Mouse (Mus musculus) intestine, embryonic 15.5 days (tissue): ENCODE measurements at regions not wholly inside any gene's neighbourhood (a gene's known extent, or its start where the extent isn't known, plus 50 kb on each side); places are given as distances from the start of the nearest gene placed in this dataset.

ENCODE experiments used
- ATAC-seq: fragments of 200-750 bp; cut with Nextera tagmentation; 2 replicates; pipeline ENCODE4 v1.8.0; 2017; ENCODE audit warnings: moderate TSS enrichment, moderate library complexity
- H3K27ac ChIP-seq: fragments of 300-500 bp; sonication (generic); 2 replicates; pipeline ENCODE4 v1.5.1; 2015; ENCODE audit warnings: mild to moderate bottlenecking, inconsistent platforms
- H3K27me3 ChIP-seq: fragments of 300-500 bp; sonication (generic); replicated peaks from 2 replicates; pipeline ENCODE4 v1.6.1; 2015; ENCODE audit warnings: inconsistent platforms
- H3K36me3 ChIP-seq: fragments of 300-500 bp; sonication (generic); 2 replicates; pipeline ENCODE4 v1.6.1; 2015; ENCODE audit warnings: inconsistent platforms
- H3K4me1 ChIP-seq: fragments of 300-500 bp; sonication (generic); replicated peaks from 2 replicates; pipeline ENCODE4 v1.6.1; 2015; ENCODE audit warnings: inconsistent platforms
- H3K4me2 ChIP-seq: fragments of 300-500 bp; sonication (generic); replicated peaks from 2 replicates; pipeline ENCODE4 v1.6.1; 2015; ENCODE audit warnings: mild to moderate bottlenecking, inconsistent platforms
- H3K4me3 ChIP-seq: fragments of 300-500 bp; sonication (generic); replicated peaks from 2 replicates; pipeline ENCODE4 v1.5.1; 2015; ENCODE audit warnings: inconsistent platforms
- H3K9ac ChIP-seq: fragments of 300-500 bp; sonication (generic); 2 replicates; pipeline ENCODE4 v1.6.1; 2015; ENCODE audit warnings: inconsistent platforms
- H3K9me3 ChIP-seq: fragments of 300-500 bp; sonication (generic); 2 replicates; pipeline ENCODE4 v1.6.1; 2016; ENCODE audit warnings: inconsistent platforms
- WGBS: fragments of 180-500 bp; shearing (Covaris S2); methylation state at CpG from one replicate; pipeline ENCODE4 v1.1.7; 2015; 5-methylcytosine and 5-hydroxymethylcytosine counted together

GRCm38 (mm10) chr14:61968957-61969535 is 323.3 kb upstream of the Rnaseh2b start:
- no peaks in the 10 kb centered on the region for H3K4me1 ChIP-seq
- no peaks in the 10 kb centered on the region for H3K27me3 ChIP-seq
- no peak overlapping the region for H3K9ac ChIP-seq
- H3K4me3 ChIP-seq = no peak overlapping the region
- ATAC-seq = no peak
- 83% methylated on average over 5 of the region's 5 CpGs for WGBS
- no peaks in the 10 kb centered on the region for H3K9me3 ChIP-seq
- no peaks in the 10 kb centered on the region for H3K36me3 ChIP-seq
- no peak overlapping the region for H3K27ac ChIP-seq
- no peak overlapping the region for H3K4me2 ChIP-seq

DNA sequence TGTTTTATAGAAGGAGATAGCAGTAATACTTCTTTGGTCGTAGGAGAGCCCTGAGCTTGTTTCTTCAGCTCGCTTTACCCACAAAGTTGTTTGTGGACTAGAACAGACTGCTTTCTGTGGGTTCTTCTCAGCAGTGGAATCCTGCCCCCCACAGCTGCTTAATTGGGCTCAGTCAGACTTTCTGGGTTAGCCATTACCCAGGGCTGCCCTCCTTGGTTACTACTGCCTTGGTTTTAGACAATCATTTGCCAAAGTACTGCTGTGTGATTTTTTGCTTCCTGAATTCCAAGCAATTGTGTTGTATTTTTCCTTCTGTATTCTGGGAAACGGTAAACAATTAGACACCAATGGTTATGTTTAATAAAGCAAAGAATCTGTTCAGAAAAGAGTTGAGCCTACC is 321.8 kb upstream of the Rnaseh2b start:
- Histone ChIP-seq H3K36me3 (no peaks in the 10 kb centered on the region), H3K9me3 (no peaks in the 10 kb centered on the region), H3K27ac (no peak overlapping the region), H3K4me2 (no peak overlapping the region), H3K4me1 (no peaks in the 10 kb centered on the region), H3K9ac (no peak overlapping the region), H3K4me3 (no peak overlapping the region), H3K27me3 (no peaks in the 10 kb centered on the region)
- 78% methylated on average over 3 of the region's 3 CpGs for WGBS
- no peak for ATAC-seq

- Histone ChIP-seq H3K27ac (no peak overlapping the region), H3K9ac (no peak overlapping the region), H3K4me3 (no peak overlapping the region), H3K9me3 (no peaks in the 10 kb centered on the region), H3K4me1 (no peaks in the 10 kb centered on the region), H3K36me3 (no peaks in the 10 kb centered on the region), H3K27me3 (no peaks in the 10 kb centered on the region), H3K4me2 (no peak overlapping the region)
- no peak for ATAC-seq
- 79% methylated on average over 14 of the region's 14 CpGs for WGBS
Observed at GRCm38 (mm10) chr14:61971100-61972088, 321.0 kb upstream of the Rnaseh2b start.

DNA sequence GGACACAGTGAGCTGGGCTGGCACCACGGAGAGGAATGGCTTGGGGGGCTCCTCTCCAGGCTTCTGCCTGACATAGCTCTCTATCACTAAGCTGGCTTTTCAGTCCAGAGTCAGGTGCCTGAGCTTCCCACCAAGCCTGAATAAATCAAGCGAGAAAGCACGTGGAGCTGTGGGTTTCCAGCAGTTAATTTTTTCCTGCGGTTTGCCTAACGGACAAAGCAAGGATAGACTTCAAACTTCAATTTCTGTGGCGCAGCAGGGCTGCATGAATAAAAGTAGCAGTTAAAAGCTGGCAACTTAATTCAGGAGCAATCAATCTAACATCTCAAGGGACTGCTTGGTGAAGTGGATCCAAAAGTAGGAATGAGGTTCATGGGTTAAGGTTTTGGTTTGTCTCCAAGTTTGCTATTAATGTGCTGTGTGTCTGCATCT is 317.1 kb upstream of the Rnaseh2b start:
- no peaks in the 10 kb centered on the region for H3K9me3 ChIP-seq
- 73% methylated on average over 6 of the region's 6 CpGs for WGBS
- no peak overlapping the region for H3K4me3 ChIP-seq
- no peak for ATAC-seq
- H3K4me2 ChIP-seq = no peak overlapping the region
- H3K9ac ChIP-seq = no peak overlapping the region
- H3K36me3 ChIP-seq = no peaks in the 10 kb centered on the region
- no peaks in the 10 kb centered on the region for H3K27me3 ChIP-seq
- H3K27ac ChIP-seq = no peak overlapping the region
- no peaks in the 10 kb centered on the region for H3K4me1 ChIP-seq

GRCm38 (mm10) chr14:61980581-61980980 is 311.8 kb upstream of the Rnaseh2b start:
- 80% methylated on average over 3 of the region's 3 CpGs for WGBS
- no peak for ATAC-seq
- no peak overlapping the region for H3K4me3 ChIP-seq
- H3K9me3 ChIP-seq = no peaks in the 10 kb centered on the region
- no peak overlapping the region for H3K27ac ChIP-seq
- H3K36me3 ChIP-seq = no peaks in the 10 kb centered on the region
- H3K27me3 ChIP-seq = no peaks in the 10 kb centered on the region
- H3K4me1 ChIP-seq = no peaks in the 10 kb centered on the region
- H3K9ac ChIP-seq = no peak overlapping the region
- H3K4me2 ChIP-seq = no peak overlapping the region

DNA sequence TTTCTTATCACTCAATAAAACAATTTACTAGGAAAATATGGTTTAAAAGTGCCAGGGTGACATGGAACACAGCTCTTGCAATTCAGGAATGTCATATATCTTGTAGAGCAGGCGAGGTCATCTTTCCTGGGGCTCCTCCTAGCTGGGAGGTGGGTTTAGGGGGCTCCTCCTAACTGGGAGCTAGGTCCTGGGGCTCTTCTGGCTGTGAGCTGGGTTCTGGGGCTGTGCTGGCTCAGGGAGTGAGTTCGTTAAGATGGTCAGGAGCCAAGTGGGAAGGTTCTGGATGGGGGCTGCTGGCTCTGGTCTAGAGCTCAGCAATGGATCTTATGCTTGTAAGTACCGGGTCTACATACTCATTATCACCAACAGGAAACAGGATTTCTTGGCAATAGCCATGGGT is 306.8 kb upstream of the Rnaseh2b start:
- ATAC-seq = no peak
- WGBS = 63% methylated on average over 3 of the region's 3 CpGs

GRCm38 (mm10) chr14:61986203-61986602 is 306.2 kb upstream of the Rnaseh2b start:
- Histone ChIP-seq H3K4me1 (no peaks in the 10 kb centered on the region), H3K4me2 (no peak overlapping the region), H3K36me3 (no peaks in the 10 kb centered on the region), H3K9ac (no peak overlapping the region), H3K27me3 (no peaks in the 10 kb centered on the region), H3K27ac (no peak overlapping the region), H3K4me3 (no peak overlapping the region), H3K9me3 (no peaks in the 10 kb centered on the region)
- ATAC-seq = no peak
- 79% methylated on average over 13 of the region's 13 CpGs for WGBS

More for the DNA sequence above, 306.8 kb upstream of the Rnaseh2b start:
- no peaks in the 10 kb centered on the region for H3K4me1 ChIP-seq
- no peaks in the 10 kb centered on the region for H3K9me3 ChIP-seq
- no peaks in the 10 kb centered on the region for H3K27me3 ChIP-seq
- no peak overlapping the region for H3K9ac ChIP-seq
- no peak overlapping the region for H3K4me2 ChIP-seq
- H3K27ac ChIP-seq = no peak overlapping the region
- no peak overlapping the region for H3K4me3 ChIP-seq
- H3K36me3 ChIP-seq = no peaks in the 10 kb centered on the region

- WGBS = 55% methylated on average over 1 of the region's 1 CpGs
Observed at GRCm38 (mm10) chr14:61995253-61995652, 297.1 kb upstream of the Rnaseh2b start.

DNA sequence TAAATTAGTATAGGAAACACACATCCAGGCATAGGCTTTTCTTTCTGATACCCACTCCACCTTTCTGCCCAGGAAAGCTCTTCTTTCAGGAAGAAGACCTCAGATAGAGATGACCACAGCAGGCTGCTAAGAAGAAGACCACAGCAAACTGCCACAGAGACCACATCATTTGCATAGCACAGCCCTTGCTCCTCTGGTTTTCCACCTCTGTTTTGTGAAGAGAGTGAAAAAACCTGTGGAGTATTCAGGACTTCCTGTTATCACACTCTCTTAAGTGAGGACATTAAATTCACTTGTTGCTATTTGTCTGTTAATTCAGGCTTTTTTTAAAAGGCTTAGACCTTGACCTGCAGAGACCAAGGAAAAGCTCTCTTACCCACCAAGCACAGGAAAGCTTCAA is 294.7 kb upstream of the Rnaseh2b start:
- Histone ChIP-seq H3K4me2 (no peak overlapping the region), H3K27ac (no peak overlapping the region), H3K36me3 (no peaks in the 10 kb centered on the region), H3K4me1 (no peaks in the 10 kb centered on the region), H3K27me3 (no peaks in the 10 kb centered on the region), H3K9ac (no peak overlapping the region), H3K9me3 (no peaks in the 10 kb centered on the region), H3K4me3 (no peak overlapping the region)
- ATAC-seq = no peak

More at GRCm38 (mm10) chr14:61995253-61995652, 297.1 kb upstream of the Rnaseh2b start:
- H3K9me3 ChIP-seq = no peaks in the 10 kb centered on the region
- H3K4me1 ChIP-seq = no peaks in the 10 kb centered on the region
- no peaks in the 10 kb centered on the region for H3K36me3 ChIP-seq
- no peak overlapping the region for H3K27ac ChIP-seq
- no peak for ATAC-seq
- H3K27me3 ChIP-seq = no peaks in the 10 kb centered on the region
- no peak overlapping the region for H3K9ac ChIP-seq
- no peak overlapping the region for H3K4me3 ChIP-seq
- H3K4me2 ChIP-seq = no peak overlapping the region

DNA sequence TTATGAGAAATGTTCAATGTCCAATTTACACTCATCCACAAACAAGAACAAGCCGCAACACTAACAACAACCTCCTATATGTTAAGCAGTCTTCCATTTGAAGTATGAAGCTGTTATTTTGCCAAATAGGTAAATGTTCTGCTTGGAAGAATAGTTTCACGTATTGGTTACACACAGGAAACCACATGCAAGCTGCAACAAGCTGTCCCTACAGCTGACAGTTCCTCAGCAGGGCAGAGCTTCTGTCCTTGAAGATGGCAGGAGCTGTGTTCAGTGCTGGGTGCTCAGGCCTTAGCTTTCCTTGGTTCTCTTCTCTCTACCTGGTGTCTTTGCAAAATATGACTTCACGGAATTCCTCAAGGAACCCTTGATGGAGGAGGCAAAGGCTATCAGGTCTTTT is 294.1 kb upstream of the Rnaseh2b start:
- no peaks in the 10 kb centered on the region for H3K9me3 ChIP-seq
- no peak overlapping the region for H3K4me3 ChIP-seq
- H3K4me1 ChIP-seq = no peaks in the 10 kb centered on the region
- no peak overlapping the region for H3K27ac ChIP-seq
- ATAC-seq = no peak
- no peak overlapping the region for H3K4me2 ChIP-seq
- no peak overlapping the region for H3K9ac ChIP-seq
- 82% methylated on average over 3 of the region's 3 CpGs for WGBS
- H3K27me3 ChIP-seq = no peaks in the 10 kb centered on the region
- no peaks in the 10 kb centered on the region for H3K36me3 ChIP-seq

DNA sequence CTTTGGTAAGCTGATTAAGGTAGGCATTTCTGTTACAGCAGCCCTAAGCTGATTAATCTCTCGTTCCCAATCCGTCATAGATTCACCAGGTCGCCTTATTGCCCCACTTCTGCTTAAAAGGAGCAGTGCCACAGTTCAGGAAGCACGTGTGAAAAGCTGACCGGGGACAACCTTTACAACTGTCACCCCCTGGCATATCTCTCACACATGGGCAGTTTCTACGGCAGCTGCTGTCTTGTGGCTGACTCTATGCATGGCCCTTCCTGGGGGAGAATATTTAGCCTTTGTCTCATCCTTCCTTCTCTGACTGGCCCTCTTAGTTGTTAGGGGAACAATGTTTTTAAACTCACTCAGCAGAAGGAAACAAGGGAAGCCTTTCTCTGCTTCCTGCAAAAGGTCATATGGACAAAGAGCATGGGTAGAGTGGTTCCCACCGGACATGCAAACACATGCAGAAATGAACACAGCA is 290.9 kb upstream of the Rnaseh2b start:
- no peak for ATAC-seq
- Histone ChIP-seq H3K27ac (no peak overlapping the region), H3K4me2 (no peak overlapping the region), H3K9ac (no peak overlapping the region), H3K4me1 (no peaks in the 10 kb centered on the region), H3K36me3 (no peaks in the 10 kb centered on the region), H3K9me3 (no peaks in the 10 kb centered on the region), H3K27me3 (no peaks in the 10 kb centered on the region), H3K4me3 (no peak overlapping the region)
- 48% methylated on average over 7 of the region's 7 CpGs for WGBS

DNA sequence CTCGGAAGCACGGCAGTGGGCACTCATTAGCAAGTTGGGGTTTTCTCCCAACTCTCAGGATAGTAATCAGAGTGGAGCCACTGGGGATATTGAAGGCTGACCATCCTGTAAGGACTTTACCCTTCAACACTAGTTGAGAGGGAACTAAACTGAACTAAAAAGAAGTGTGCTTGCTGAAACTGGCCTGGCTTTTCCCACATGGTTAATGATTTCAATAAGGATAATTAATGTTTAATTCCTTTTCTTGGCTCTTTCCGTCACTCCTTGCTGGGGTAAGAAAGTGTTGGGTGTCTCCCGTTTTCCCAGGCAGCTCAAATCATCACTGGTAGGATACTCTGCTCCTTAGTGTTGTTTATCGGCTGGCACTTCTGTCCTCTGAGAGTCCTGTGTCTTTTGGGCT is 290.3 kb upstream of the Rnaseh2b start:
- ATAC-seq = no peak
- Histone ChIP-seq H3K36me3 (no peaks in the 10 kb centered on the region), H3K4me3 (no peak overlapping the region), H3K4me2 (no peak overlapping the region), H3K27ac (no peak overlapping the region), H3K9me3 (no peaks in the 10 kb centered on the region), H3K9ac (no peak overlapping the region), H3K4me1 (no peaks in the 10 kb centered on the region), H3K27me3 (no peaks in the 10 kb centered on the region)
- 74% methylated on average over 5 of the region's 5 CpGs for WGBS
